Mouse (Mus musculus) MEL (cell line): Measurements from ENCODE around the gene Rtn4rl1.

Experiments
- NELFE ChIP-seq: IDR thresholded peaks from 2 replicates; pipeline ENCODE4 v1.6.1; 2011; ENCODE audit warnings: low read depth, low read length, improper control_type of control experiment
- ZMIZ1 ChIP-seq: IDR thresholded peaks from 2 replicates; pipeline ENCODE4 v1.6.1; 2012; ENCODE audit warnings: low read depth, mild to moderate bottlenecking, inconsistent platforms, low read length, improper control_type of control experiment, moderate library complexity
- ZNF384 ChIP-seq: IDR thresholded peaks from 2 replicates; pipeline ENCODE4 v1.6.1; 2012; ENCODE audit warnings: low read depth, mild to moderate bottlenecking, inconsistent platforms, low read length, improper control_type of control experiment

GRCm38 (mm10) chr11:75158432-75158831 is 35.2 kb upstream of the Rtn4rl1 start:
- no peak for TF ChIP-seq ZNF384
- no peak for TF ChIP-seq NELFE
- no peak for TF ChIP-seq ZMIZ1
